Mouse (Mus musculus) hindbrain, embryonic 11.5 days (tissue): ENCODE measurements around the gene Mgrn1. TPM values are rescaled to one million over a fixed set of nuclear protein-coding genes. Genes with fewer than 3 reads are reported as not detected.

ENCODE experiments used
- ATAC-seq: fragments of 200-750 bp; cut with Nextera tagmentation; 2 replicates; pipeline ENCODE4 v1.8.0; 2017; ENCODE audit warnings: mild to moderate bottlenecking, moderate TSS enrichment, moderate library complexity; ENCODE audit not compliant: low FRiP score
- DNase-seq: peaks from one replicate; pipeline ENCODE4 v3.0.0-alpha.2; 2015; ENCODE audit warnings: low spot score
- H3K27ac ChIP-seq: fragments of 300-500 bp; sonication (generic); 2 replicates; pipeline ENCODE4 v1.5.1; 2014; ENCODE audit warnings: mild to moderate bottlenecking, low read depth, low read length
- H3K27me3 ChIP-seq: fragments of 300-500 bp; sonication (generic); 2 replicates; pipeline ENCODE4 v1.6.1; 2014; ENCODE audit warnings: mild to moderate bottlenecking, low read length, moderate library complexity, mixed read lengths; ENCODE audit not compliant: control insufficient read depth, insufficient read depth
- H3K36me3 ChIP-seq: fragments of 300-500 bp; sonication (generic); 2 replicates; pipeline ENCODE4 v1.6.1; 2014; ENCODE audit warnings: mild to moderate bottlenecking, low read length, moderate library complexity, mixed read lengths; ENCODE audit not compliant: control insufficient read depth, insufficient read depth
- H3K4me1 ChIP-seq: fragments of 300-500 bp; sonication (generic); replicated peaks from 2 replicates; pipeline ENCODE4 v1.6.1; 2014; ENCODE audit warnings: low read length, mixed read lengths; ENCODE audit not compliant: control insufficient read depth, insufficient read depth
- H3K4me2 ChIP-seq: fragments of 300-500 bp; sonication (generic); replicated peaks from 2 replicates; pipeline ENCODE4 v1.6.1; 2014; ENCODE audit warnings: mild to moderate bottlenecking, low read depth, low read length
- H3K4me3 ChIP-seq: fragments of 300-500 bp; sonication (generic); 2 replicates; pipeline ENCODE4 v1.5.1; 2014; ENCODE audit warnings: low read depth, low read length
- H3K9ac ChIP-seq: fragments of 300-500 bp; sonication (generic); 2 replicates; pipeline ENCODE4 v1.6.1; 2014; ENCODE audit warnings: low read depth, low read length
- H3K9me3 ChIP-seq: fragments of 300-500 bp; sonication (generic); 2 replicates; pipeline ENCODE4 v1.6.1; 2016; ENCODE audit warnings: low read length; ENCODE audit not compliant: control insufficient read depth
- WGBS: fragments of 180-500 bp; shearing (Covaris S2); extraction: QIAGEN DNeasy Blood & Tissue Kit; methylation state at CpG from one replicate; pipeline ENCODE4 v1.1.7; 2014; 5-methylcytosine and 5-hydroxymethylcytosine counted together
- polyA plus RNA-seq: library from polyadenylated mRNA; unstranded; fragments of >200 nt; fragmentation: Nextera tagmentation; extraction: Ambion mirVana; gene quantifications from 2 replicates; pipeline ENCODE4 v1.2.1, GENCODE M21; 2014

Gene Mgrn1
- polyA plus RNA-seq, 1 experiment from 2014 or later, result 61.3 TPM

DNA sequence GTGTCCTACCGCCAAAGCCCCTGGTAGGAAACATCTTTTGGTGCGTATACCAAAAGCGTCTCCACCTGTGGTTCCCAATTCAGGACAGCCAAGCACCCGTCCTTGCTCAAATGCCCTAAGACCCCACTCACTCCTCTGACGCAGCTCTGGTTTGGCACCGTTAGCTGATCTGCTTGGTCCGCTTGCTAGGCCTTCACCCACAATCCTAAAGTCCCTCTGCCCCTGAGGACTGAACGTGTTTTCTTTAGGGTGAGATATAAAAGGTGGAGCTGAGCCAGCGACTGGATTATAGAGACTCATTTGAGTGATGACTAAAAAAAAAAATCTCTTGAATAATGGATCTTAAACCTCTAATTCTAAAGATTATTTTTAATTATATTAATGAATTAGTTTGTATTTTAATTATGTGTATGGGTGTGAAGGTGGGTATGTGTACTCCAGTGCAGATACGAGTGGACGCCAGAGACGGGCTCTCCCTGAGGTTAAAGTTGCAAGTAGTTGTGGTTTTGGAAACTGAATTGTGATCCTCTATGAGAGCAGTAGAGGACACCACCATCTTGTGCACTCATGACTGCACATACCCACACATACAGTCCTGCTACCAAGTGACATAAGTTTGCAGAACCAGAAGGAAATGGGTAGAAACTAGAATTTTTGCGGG, 78.8 kb downstream of the Mgrn1 start:
- peak overlapping the region; percentile 93 for H3K4me3 ChIP-seq
- H3K9ac ChIP-seq, result peak overlapping the region; percentile 81
- H3K36me3 ChIP-seq, result no peaks in the 10 kb centered on the region
- H3K9me3 ChIP-seq, result no peaks in the 10 kb centered on the region
- DNase-seq, result no peak
- H3K27ac ChIP-seq, result peak overlapping the region; percentile 86
- WGBS, result 27% methylated on average over 13 of the region's 13 CpGs
- peak; percentile 16; the same call in 1 of the 2 replicates for ATAC-seq
- H3K27me3 ChIP-seq, result no peaks in the 10 kb centered on the region
- H3K4me1 ChIP-seq, result peaks cover 3% of the 10 kb centered on the region; the same call in 1 of the 2 replicates
- H3K4me2 ChIP-seq, result peak overlapping the region; percentile 75

- Histone ChIP-seq H3K9ac (no peak overlapping the region), H3K27me3 (no peaks in the 10 kb centered on the region), H3K4me2 (peak overlapping the region; percentile 75; the same call in 1 of the 2 replicates), H3K4me3 (no peak overlapping the region), H3K4me1 (peaks cover 3% of the 10 kb centered on the region; the same call in 1 of the 2 replicates), H3K36me3 (no peaks in the 10 kb centered on the region), H3K9me3 (no peaks in the 10 kb centered on the region), H3K27ac (no peak overlapping the region)
- no peak for ATAC-seq
- 86% methylated on average over 8 of the region's 8 CpGs for WGBS
- DNase-seq, result no peak
Observed at GRCm38 (mm10) chr16:4965392-4966129, 79.5 kb downstream of the Mgrn1 start.

DNA sequence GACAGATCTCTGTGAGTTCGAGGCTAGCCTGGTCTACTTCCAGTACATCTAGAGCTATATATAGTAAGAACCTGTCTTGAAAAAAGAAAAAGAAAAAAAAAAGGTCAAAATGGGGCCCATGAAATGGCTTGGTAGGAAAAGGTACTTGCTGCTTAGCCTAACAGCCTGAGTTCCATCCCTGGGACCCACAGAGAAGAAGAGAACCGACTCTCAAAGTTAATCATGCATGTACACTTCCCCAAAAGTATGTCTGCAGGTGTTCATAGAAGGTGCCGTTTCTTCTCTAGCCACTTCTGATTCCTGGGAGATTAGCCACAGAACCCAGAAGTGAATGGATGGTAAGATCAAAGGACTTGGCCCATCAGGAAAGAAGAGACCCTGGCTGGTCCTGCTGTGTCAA, 82.4 kb downstream of the Mgrn1 start:
- no peak overlapping the region for H3K4me2 ChIP-seq
- no peak overlapping the region for H3K27ac ChIP-seq
- H3K9me3 ChIP-seq, result no peaks in the 10 kb centered on the region
- no peak for DNase-seq
- ATAC-seq, result no peak
- peaks cover under 1% of the 10 kb centered on the region; the same call in 1 of the 2 replicates for H3K4me1 ChIP-seq
- WGBS, result 82% methylated on average over 3 of the region's 3 CpGs
- H3K27me3 ChIP-seq, result no peaks in the 10 kb centered on the region
- H3K36me3 ChIP-seq, result no peaks in the 10 kb centered on the region
- no peak overlapping the region for H3K4me3 ChIP-seq
- no peak overlapping the region for H3K9ac ChIP-seq

- Histone ChIP-seq H3K36me3 (no peaks in the 10 kb centered on the region), H3K9ac (no peak overlapping the region), H3K4me2 (no peak overlapping the region), H3K9me3 (no peaks in the 10 kb centered on the region), H3K4me3 (no peak overlapping the region), H3K4me1 (no peaks in the 10 kb centered on the region), H3K27ac (no peak overlapping the region), H3K27me3 (no peaks in the 10 kb centered on the region)
- 88% methylated on average over 5 of the region's 5 CpGs for WGBS
- ATAC-seq (no peak), DNase-seq (no peak)
Observed at GRCm38 (mm10) chr16:4969055-4969843, 83.2 kb downstream of the Mgrn1 start.

DNA sequence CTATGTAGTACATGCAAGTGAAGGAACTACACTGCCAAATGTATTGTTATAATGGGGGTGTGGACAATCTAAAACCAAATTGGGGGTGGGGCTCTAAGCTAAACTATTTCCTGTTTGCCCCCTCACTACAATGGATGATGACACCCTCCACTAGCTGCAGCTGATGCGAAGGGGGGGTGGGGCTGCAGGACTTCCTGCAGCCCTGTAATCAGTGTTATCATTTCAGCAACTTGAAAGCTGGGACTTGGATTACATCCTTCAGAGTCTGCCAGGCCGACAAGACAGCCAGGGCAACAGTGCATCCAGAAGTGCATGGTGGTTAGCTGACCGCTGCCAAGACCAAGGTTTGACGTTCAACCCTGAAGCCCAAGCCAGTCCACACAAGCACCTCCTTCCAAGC, 85.6 kb downstream of the Mgrn1 start:
- H3K9me3 ChIP-seq, result no peaks in the 10 kb centered on the region

DNA sequence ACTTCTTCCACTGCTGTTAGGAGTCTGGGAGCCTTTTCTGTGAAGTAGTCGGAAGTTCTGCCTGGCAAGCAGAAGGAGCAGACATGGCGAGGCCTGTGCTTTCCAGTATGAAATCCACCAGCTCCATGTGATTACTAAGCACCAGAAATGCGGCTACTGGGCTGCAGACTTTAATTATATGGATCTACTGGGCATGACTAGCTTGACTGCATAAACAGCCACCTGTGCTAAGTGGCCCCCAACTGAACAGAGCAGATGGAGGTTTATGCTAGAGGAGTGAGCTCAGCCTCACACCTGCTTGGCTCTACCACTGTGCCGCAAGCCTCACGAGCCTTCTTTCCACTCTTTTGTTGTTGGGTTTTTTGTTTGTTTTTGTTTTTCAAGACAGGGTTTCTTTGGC, 88.5 kb downstream of the Mgrn1 start:
- Histone ChIP-seq H3K27ac (no peak overlapping the region), H3K36me3 (no peaks in the 10 kb centered on the region), H3K4me2 (no peak overlapping the region), H3K9ac (no peak overlapping the region), H3K27me3 (no peaks in the 10 kb centered on the region), H3K4me3 (no peak overlapping the region), H3K4me1 (no peaks in the 10 kb centered on the region), H3K9me3 (no peaks in the 10 kb centered on the region)
- DNase-seq (no peak), ATAC-seq (no peak)
- WGBS, result 82% methylated on average over 5 of the region's 5 CpGs

More for the DNA sequence above, 85.6 kb downstream of the Mgrn1 start:
- H3K27me3 ChIP-seq, result no peaks in the 10 kb centered on the region
- ATAC-seq, result no peak
- no peaks in the 10 kb centered on the region for H3K4me1 ChIP-seq
- H3K9ac ChIP-seq, result no peak overlapping the region
- no peaks in the 10 kb centered on the region for H3K36me3 ChIP-seq
- H3K4me3 ChIP-seq, result no peak overlapping the region
- WGBS, result 82% methylated on average over 4 of the region's 4 CpGs
- H3K27ac ChIP-seq, result no peak overlapping the region
- no peak overlapping the region for H3K4me2 ChIP-seq
- no peak for DNase-seq

- ATAC-seq (no peak), DNase-seq (no peak)
- Histone ChIP-seq H3K4me1 (no peaks in the 10 kb centered on the region), H3K4me2 (no peak overlapping the region), H3K27ac (no peak overlapping the region), H3K4me3 (no peak overlapping the region), H3K36me3 (no peaks in the 10 kb centered on the region), H3K9ac (no peak overlapping the region), H3K9me3 (no peaks in the 10 kb centered on the region), H3K27me3 (no peaks in the 10 kb centered on the region)
- 78% methylated on average over 2 of the region's 2 CpGs for WGBS
Observed at GRCm38 (mm10) chr16:4976180-4976579, 90.1 kb downstream of the Mgrn1 start.

GRCm38 (mm10) chr16:4978275-4979051, 92.4 kb downstream of the Mgrn1 start:
- H3K36me3 ChIP-seq, result no peaks in the 10 kb centered on the region
- no peak overlapping the region for H3K9ac ChIP-seq
- no peak overlapping the region for H3K4me3 ChIP-seq
- ATAC-seq, result no peak
- 72% methylated on average over 5 of the region's 5 CpGs for WGBS
- H3K9me3 ChIP-seq, result no peaks in the 10 kb centered on the region
- H3K27me3 ChIP-seq, result no peaks in the 10 kb centered on the region
- H3K4me2 ChIP-seq, result no peak overlapping the region
- H3K4me1 ChIP-seq, result no peaks in the 10 kb centered on the region
- no peak overlapping the region for H3K27ac ChIP-seq
- DNase-seq, result no peak
